Mouse (Mus musculus): Measurements from ENCODE around the gene Ddx43.
A peak's percentile ranks its signal among the peaks of the same experiment; 100 is the strongest.

Gene Ddx43

DNA sequence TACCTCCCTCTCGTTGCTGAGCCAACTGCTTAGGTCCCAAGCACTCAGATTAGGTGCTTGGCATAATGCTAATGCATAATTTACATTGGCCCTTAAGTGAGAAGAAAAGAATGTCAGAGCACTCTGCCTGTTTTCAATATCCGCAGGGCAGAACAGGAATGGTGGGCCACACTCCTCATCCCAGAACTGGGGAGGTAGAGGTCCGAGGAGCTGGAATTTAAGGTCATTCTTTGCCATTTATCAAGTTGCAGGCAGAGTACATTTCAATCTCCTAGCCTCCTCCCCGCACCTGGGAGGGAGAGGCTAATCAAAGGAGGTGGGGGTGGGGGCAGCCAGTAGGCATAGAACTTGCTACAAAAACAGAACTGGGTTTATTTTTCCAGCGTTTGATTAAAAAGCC lies 21.2 kb upstream of the Ddx43 start:
- DNase-seq = no peak

DNA sequence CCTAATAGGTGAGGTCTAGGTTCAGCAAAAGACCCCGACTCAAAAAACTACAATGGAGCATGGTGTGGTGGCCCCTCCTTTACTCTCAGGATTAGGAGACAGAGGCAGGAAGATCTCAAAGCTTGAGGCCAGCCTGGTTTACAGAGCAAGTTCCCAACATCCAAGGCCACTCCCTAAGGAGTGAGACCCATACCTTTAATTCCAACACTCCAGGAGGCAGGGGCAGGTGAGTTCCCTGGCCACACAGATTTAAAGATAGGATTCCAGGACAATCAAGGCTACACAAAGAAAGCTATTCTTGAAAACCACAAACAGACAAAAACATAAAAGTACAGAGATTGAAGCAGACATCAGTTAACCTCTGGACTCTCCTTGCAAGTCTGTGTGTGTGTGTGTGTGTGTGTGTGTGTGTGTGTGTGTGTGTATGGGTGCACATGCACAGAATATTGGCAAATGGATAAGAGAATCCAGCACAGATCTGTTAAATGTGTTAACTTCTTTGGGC lies 20.6 kb upstream of the Ddx43 start:
- no peak for DNase-seq

DNA sequence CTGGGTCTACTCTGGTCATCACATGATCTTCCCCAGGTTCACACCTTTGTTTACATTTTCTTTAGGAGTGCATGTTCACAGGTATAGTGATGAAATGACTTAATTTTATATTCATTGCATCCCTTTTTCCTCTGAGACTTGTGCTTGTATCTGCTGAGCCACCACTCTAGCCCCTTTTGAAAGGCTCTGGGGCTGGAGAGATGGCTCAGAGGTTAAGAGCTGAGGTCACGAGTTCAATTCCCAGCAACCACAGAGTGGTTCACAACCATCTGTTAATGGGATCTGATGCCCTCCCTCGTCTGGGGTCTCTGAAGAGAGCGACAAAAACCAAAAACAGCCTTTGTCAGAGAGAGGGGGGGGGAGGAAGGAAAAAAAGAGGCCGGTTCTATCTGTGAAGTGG lies 20.1 kb upstream of the Ddx43 start:
- DNase-seq = no peak

DNA sequence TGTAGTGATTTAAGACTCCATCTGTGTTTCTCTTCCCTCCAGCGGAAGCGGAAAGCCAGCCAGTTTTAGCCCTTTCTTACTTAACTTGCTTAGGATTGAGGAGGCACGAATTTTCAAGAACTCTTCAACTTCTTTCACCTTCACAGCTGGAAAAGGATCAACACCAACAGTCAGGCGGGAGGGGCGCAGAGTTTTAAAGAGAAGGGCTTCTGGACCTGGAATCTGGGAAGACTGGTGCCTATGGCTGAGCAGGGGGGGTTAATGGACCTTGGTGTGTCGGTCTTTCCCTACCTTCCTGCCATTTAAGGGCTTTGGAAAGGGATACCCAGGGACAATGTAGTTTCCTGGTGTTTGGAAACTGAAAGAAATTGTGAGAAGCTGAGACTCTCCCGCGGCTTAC lies 18.0 kb upstream of the Ddx43 start:
- no peak for DNase-seq

DNA sequence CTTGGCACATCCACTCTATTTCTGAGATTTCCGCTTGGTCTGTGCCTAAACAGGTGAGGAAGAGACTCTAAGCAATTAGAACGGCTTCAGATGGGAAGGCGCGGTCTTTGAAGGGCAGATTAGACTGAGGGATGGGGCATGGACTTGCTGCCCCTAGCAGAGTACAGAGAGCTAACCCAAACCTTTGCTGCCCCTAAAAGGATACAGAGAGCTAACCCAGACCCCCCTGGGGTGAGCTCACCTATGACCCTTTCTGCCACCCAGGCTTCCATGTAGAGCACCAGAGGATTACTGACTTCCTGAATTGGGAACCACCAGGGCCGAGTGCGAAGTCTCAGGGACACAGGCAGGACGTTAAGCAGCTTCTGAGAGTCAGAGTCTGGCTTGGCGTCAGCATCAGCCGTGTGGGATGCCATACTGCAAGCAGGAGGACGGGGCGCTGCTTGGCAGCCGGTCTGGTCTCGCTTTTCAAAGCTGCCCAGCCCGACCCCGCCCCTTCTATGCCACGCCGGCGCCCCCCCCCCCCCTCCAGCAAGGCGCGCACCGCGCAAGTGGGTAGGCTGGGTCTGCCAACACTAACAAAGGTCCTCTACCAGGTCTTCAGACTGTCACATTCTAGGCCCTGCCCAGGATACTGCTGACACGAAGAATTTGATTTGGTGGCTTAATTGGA lies 17.3 kb upstream of the Ddx43 start, which contains the start of gene Ooep:
Gene Ooep (minus strand): TSS at position 613 of the 673 bp plus-strand sequence.
- DNase-seq = peak; percentile 6

DNA sequence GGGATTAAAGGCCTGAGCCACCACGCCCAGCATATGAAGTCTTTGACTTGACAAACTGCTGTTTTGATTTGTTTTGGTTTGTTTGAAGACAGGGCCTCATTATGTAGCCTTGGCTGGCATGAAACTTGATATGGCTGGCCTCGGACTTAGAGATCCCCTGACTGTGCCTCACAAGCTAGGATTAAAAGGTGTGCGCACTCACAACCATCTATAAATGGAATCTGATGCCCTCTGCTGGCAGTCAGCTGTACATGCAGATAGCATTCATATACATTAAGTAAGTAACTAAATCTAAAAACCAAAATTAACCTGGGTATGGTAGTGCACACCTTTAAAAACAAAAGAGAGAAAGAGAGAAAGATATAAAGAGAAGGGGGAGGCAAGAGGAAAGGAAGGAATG lies 9.7 kb upstream of the Ddx43 start:
- DNase-seq = peak; percentile 11

DNA sequence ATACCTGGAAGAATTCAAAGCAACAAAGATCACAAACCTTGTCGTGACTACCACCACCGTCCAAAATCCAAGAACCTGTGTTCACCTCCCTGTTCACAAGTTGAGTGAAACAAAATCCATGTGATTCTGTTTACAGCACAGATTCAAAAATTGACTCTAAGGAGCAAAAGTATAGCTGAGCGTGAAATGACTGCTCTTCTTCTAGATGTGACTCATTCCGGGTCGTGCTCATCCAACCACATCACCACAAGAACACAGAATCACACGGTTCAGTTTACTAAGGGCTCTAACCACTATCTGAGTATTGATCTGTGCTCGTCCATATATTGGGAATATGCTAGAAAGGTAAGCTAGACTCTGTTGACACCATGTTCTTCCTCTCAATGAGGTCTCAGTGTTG lies 8.6 kb upstream of the Ddx43 start:
- no peak for DNase-seq

DNA sequence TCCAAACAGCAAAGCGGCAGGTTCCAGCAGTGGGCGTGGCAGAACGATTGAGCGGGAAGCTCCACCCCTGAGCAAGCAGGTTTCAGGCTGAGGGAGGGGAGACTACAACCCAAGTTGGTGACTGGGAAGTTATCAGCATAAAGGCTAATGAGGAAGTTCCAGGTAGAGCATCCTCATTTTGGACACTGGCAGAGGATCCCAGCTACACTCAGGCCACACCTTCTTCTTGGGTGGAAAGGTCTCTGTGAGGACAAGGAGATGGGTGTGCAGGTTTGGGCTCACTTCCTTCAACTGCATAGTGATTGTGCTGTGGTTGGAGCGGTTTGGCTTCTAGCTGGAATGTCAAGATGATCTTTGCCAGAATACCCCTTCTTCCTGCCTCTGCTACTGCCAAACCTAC lies 5.6 kb upstream of the Ddx43 start:
- no peak for DNase-seq

DNA sequence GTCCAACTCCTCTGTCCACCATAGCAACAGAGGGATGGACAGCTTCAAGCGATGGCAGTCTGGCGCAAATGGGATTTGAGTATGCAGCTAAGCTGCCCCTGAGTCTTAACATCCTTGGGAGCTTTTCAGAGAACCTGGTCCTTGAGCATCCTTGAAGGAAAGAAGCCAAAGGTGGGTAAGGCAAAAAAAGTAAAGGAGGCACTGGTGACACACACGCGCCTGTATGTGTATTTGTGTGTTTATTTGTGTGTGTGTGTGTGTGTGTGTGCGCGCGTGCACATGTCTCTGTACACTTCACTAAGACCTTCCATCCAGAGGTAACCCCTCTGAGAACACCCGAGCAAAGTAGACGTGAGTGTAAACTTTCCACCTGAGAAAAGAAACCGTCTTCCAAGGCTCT lies 1.8 kb upstream of the Ddx43 start:
- no peak for DNase-seq

DNA sequence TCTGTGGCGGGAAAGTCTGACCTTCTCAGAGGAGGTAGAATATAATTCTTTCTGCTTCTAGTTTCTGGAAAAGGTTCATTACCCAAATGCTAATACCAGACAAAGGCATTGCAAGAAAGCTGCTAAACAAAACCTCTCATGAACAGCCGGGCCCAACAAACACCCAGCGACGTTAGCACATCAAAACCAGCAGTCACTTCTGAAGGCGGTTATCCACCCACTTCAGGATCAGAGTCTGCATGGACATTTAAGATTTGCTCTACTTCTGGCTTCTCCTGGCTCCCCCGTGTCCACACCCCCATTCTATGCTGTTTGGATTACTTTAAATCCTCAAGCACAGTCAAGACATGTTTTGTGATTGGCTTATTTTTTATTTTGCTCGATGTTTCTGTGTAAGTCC lies 975 bp upstream of the Ddx43 start:
- no peak for DNase-seq

DNA sequence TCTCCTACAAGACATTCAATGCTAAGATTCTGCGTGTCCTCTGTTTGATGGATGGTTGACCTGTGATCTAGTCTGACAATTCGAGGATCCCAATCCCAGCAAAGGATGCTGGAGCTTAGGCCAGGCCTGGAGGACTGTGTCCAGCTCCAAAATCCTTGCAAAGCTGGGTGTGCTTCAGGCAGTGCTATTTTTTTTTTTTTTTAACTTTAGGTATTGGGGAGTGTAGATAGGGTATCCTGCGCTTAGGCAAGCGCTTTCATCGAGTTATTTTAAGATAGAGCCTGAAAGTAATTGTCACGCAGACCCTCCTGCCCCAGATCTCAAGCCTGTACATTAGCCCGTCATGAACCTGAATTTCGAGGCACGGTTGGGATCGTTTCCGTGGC lies 340 bp upstream of the Ddx43 start:
- no peak for DNase-seq

DNA sequence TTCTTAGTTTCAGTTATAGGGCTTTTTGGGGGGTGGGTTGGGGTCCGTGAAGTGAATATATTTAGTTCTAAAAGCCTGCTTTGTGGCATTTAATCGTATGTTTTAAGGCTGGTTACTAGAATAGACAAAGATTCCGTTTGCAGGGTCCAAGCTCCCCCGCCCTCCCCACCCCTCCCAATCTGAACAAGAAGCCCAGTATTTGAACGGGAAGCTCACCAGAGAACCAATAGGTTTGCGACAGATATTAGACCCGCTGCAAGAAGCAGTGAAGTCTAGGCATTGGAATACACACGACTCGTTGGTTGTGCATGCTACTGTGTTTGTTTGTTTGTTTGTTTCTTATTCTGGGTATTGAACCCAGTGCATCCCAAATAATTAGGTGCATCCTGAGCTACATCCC lies 940 bp downstream of the Ddx43 start:
- DNase-seq = no peak

DNA sequence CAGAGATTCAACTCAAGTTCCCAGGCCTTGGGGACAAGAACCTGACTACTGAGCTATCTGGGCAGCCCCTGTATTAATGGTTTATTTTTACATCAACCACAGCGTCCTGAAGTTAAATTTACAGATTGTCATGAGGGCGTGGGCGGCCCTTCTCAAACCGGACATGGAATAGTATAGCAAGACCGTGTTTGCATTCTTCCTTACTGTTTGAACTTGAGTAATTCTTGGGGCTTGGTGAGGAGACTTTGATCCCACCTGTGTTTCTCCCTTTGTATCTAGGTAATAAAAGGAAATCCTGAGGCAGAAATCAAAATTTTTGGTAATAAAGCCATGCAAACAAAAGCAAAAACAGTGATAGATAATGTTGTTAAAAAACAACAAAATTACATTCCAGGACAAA lies 5.0 kb downstream of the Ddx43 start:
- no peak for DNase-seq

DNA sequence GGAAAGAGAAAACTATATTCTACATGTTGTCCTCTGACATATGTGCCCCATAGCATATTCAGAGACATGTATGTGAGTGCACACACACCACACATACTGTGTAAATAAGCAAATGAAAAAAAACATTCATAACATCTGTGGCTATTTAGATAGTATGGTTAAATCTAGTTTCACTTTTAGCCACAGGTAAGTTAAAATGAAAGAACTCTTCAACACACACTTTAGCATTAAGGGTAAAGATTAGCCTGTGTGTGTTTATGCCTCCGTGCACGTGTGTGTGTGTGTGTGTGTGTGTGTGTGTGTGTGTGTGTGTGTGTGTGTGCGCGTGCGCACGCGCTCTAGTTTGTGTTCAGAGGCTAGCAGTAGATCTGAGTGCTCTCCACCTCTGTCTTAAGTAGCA lies 6.0 kb downstream of the Ddx43 start:
- no peak for DNase-seq

DNA sequence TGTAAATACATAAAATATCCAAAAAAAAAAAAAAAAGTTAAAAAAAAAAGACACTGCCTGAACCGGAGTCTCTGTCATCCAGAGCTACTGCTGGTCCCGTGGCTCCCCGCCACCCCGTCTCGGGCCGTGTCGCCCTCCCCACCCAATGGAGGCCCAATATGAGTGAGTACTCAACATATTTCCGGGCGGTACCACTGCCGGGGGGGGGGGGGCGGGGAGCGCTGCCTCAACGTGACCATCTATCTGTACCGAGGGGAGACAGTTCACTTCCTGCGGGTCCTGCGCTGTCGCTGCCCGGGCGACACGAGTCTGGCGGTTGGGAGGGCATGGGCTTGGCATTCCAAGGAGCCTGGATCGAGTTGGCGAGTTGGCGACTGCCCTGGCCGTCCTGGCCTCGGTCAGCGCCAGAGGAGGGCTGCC lies 31.8 kb downstream of the Ddx43 start:
- DNase-seq = peak; percentile 38

DNA sequence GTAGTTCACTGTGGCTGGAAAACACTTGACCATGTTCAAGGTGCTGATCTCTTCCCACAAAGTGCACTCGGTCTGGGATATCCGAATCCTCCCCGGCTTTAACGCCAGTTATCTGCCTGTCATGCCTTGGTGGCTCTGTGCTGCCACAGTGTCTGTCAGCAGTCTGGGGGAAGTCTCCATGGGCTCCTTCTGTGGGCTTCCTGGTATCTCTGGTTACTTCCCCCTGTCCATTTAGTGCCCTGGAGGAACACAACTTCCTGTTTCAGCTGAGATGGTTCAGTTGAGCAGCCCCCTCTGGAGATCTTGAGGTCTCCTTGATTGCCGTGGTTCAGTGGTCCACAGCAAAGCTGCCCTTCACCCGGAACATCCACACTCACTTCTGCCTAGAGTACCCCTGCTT lies 32.6 kb downstream of the Ddx43 start:
- no peak for DNase-seq

DNA sequence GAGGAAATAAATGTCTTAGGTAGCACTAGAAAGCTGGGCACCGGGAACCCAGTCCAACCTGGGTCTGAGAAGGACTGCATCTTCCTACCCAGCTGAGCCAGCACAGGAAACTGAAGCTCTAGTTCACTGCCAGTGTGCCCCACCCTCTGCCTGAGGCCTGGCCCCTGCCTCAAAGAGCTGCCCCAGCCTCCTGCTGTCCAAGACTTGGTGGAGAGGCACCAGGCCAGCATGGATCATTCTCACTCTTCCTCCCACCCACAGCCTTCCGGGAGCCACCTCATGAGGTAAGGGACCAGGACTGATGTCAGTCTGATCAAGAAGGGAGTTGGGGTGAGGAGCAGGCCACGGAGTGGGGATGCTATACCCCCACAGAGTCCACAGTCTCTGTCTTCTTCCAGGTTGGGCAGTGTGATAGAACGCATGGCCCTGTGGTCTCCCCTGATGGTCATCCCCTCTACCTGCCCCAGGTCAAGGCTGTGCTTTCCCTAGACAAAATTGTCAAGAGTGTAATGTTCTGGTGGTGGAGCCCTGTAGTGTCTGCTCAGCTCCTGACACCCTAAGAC lies 33.4 kb downstream of the Ddx43 start:
- DNase-seq = no peak

DNA sequence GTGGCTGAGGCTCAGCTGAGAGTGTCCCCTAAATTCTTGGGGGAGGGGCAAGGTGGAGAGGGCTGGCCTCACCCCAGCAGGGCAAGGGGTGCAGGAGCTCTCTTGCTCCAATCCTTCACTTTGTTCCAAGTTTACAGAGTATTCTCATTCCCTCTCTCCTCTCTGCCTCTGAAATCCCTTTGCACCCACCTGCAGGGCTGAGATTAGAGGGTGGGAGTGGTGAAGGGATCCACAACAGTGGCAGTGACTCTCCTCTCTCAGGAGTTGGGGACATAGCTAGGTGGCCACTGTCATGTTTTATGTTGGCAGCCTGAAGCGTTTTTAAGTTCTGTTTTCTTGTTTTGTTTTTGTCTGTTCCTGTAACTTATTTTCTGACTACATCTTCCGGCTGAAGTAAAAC lies 34.0 kb downstream of the Ddx43 start:
- no peak for DNase-seq

DNA sequence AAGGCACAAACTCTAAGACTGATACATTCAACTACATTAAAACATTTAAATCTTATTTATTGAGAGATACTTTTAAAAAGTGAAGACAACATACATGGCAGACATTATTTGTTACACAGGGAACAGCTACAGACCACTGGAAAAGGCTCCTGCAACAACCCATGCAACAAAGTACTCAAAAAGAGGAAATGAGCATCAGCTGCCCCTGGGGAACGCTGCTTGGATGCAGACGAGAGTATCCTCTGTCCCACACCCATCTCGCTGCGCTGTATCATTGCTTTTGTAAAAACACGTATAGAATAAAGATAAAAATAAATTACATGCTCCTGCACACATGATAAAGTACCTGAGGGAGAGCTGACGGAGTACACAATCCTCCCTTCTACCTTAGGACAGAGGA lies 34.9 kb downstream of the Ddx43 start:
- DNase-seq = no peak

DNA sequence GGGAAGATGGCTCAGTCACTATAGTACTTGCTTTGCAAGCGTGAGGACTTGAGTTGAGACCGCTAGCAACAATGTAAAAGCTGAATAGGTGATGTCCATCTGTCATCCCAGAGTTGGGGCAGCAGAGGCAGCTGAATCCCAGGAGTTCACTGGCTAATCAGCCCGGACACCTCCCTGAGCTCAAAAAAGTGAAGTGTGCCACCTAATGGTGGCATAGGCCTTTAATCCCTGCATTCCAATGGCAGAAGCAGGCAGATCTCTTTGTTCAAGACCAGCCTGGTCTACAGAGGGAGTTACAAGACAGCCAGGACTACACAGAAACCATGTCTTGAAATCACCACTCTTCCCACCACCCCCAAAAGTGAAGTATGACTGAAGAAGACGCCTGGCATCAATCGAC lies 36.9 kb downstream of the Ddx43 start:
- DNase-seq = no peak

DNA sequence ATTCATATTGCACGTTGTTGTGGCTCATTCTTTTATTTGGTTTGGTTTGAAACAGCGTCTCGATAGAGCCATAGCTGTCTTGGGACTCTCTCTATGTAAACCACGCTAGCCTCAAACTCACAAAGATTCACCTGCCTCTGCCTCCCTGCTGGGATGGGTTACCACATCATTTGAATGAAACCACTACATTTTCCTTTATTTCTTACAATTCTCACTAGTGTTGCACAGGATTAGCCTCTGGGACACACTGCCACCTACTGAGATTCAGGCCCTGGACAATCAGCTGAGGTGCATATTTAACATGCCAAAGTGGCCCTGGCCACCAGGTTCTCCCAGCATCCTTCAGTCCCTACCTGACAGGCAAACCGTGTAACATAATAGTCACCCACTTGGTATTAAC lies 43.8 kb downstream of the Ddx43 start:
- DNase-seq = no peak

DNA sequence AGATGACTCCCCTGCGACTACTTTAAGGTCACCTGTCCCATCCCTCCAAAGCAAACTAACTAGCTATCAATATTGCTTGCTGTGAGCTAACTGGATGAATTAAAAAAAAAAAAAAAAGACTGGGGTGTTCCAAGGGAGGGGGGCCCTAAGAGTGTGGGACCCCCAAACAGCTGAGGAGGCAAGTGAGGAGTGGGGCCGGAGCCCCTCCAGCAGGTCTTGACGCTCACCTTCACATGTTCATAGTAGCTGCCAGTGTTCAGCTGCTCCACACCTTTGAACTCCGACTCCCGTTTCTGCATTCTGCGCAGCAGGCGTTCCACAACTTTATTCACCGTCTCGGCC lies 46.6 kb downstream of the Ddx43 start:
- no peak for DNase-seq

DNA sequence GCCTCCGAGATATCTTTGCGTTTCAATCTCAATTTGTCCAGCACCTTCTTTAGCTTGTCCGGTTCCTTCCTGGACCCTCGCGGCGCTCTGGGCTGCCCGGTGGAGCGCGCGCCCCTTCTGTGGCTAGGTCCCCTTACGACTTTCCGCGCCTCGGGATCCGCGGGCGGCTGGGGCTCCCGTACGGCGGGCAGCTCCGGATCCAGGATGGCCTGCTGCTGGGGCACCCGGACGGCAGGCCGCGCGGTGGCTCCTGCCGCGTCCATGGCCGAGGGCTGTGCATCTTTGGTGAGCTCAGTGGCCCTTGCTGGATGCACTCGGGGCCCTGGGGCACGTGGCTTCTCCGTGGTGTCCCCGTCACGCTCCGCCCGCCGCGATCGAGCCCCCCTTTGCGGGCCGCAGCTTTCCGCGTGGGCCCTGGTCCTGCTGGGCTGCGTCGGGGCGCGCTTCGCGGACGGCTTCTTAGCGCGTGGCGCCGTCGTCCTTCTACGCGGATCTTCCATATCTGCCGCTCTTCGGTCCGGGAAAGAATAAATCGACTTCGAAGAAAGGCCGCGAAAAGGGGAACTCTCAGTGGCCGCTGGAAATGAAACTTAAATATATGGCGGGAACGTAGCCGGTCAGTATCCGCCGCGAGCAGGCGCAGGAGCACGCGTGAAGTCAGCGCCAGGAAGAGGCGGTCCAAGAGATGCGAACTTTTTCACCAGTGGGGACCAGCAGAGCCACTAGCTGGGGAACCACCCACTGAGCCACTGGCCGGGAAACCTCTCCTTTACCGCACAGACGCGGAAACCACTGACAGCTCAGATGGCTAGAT lies 47.2 kb downstream of the Ddx43 start, which contains the start of gene Cgas:
Gene Cgas (minus strand): TSS at position 659 of the 814 bp plus-strand sequence.
- DNase-seq = peak; percentile 48

DNA sequence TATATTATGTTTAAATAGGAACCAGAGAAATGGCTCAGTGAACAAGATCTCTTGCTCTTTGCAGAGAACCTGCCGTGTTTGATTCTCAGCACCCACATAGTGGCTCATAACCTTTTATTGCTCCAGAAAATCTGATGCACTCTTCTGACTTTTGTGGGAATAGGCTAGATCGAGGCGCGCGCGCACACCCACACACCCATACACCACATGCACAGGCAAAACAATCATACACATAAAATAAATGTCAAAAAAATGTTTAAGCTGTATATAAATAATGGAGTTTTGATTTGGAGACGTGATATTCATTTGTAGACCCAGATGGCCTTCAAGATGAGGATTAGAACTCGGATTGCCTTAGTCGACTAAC lies 52.0 kb downstream of the Ddx43 start:
- no peak for DNase-seq

Measured in thymus, postnatal 14 days (tissue).